Mouse (Mus musculus) macrophage (primary cell): ENCODE data around the gene Dpm1. TPM values are rescaled to one million over a fixed set of nuclear protein-coding genes. Genes with fewer than 3 reads are reported as not detected.
A peak's percentile ranks its signal among the peaks of the same experiment; 100 is the strongest.

ENCODE experiments used
- H3K27ac ChIP-seq: fragments of 350-480 bp; formaldehyde crosslinking; 2 replicates; pipeline ENCODE4 v1.9.0; 2021
- H3K36me3 ChIP-seq: fragments of 350-480 bp; formaldehyde crosslinking; 2 replicates; pipeline ENCODE4 v1.9.0; 2021; ENCODE audit errors: inconsistent target
- H3K4me3 ChIP-seq: fragments of 350-480 bp; formaldehyde crosslinking; 2 replicates; pipeline ENCODE4 v1.9.0; 2021; ENCODE audit errors: inconsistent target
- H3K79me2 ChIP-seq: fragments of 350-480 bp; formaldehyde crosslinking; 2 replicates; pipeline ENCODE4 v1.9.0; 2021; ENCODE audit errors: inconsistent target
- WGBS: methylation state at CpG from one replicate; pipeline ENCODE4 v1.1.7; 2026; ENCODE audit warnings: inconsistent platforms; ENCODE audit not compliant: missing documents; 5-methylcytosine and 5-hydroxymethylcytosine counted together
- polyA plus RNA-seq: library from polyadenylated mRNA; stranded (reverse); fragments of 250-400 nt; gene quantifications from 3 replicates; pipeline ENCODE4 v1.2.4, GENCODE M21; 2018; ENCODE audit warnings: inconsistent platforms
- total RNA-seq, 78 experiments: library from RNA; depleted of rRNA; stranded (reverse); fragments of 250-400 nt; gene quantifications; 1 replicate in 9 of 78; 2 replicates in 24 of 78; 3 replicates in 43 of 78; 4 replicates in 2 of 78; pipeline ENCODE4 v1.2.4; 2018; ENCODE audit warnings: inconsistent platforms in 56 of 78

Gene Dpm1
- total RNA-seq (2018; cell fraction: chromatin; rRNA removed) = 100 to 1,000 TPM in 5 of 26 experiments, 10 to 100 TPM in 21; 33.3 to 123 (median 88.2) TPM
- total RNA-seq (2018; cell fraction: cytosol; rRNA removed) = 10 to 100 TPM; 10.4 to 88.0 (median 30.0) TPM
- 10 to 100 TPM; 24.3 to 82.5 (median 37.8) TPM for total RNA-seq (2018; cell fraction: nucleus; rRNA removed)
- 43.7 to 208 TPM (median 85.6 TPM) in 3 replicates for polyA plus RNA-seq

DNA sequence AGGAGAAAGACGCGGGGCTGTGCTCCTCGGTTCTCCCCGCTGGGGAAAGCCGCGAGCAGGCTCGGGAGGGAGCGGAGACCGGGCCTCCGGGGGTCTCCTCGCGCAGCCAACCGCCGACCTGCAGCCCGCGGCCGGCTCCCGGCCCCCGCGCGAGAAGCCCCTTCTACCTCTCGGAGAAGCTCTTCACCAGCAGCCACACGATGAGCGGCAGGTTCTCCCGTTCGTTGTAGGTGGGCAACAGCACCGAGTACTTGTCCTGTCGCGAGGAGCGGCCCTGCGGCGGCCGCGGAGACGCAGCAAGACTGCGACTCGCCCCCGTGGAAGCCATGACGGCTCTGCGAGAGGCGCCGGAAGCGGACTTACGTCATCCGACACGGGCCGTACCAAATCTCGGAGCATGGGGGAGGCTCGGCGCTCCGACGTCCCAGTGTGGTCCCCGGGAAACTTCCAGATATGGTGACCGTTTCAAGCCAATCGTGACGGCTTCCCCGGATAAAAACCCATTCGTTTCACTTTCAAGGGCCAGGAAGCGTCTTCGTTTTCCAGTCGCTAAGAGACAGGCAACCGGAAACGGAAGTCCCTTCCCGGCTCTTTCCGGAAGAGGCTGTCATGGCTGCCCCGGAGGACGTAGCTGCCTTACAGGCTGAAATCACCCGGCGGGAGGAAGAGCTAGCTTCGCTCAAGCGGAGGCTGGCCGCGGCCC, at the start of gene Dpm1, which contains the start of the genes Gm20716 and Mocs3:
Gene Dpm1 (minus strand): TSS at position 566 of the 703 bp plus-strand sequence.
Gene Gm20716 (minus strand): TSS at position 339 of the 703 bp plus-strand sequence.
Gene Mocs3 (plus strand): TSS at position 597 of the 703 bp plus-strand sequence.
- 0% methylated on average over 73 of the region's 73 CpGs for WGBS
- H3K79me2 ChIP-seq = peaks cover 63% of the 10 kb centered on the region
- H3K4me3 ChIP-seq = peak within 1 kb of the TSS; percentile 81
- H3K36me3 ChIP-seq = peaks cover 12% of the 10 kb centered on the region; the same call in 1 of the 2 replicates
- peak within 1 kb of the TSS; percentile 96 for H3K27ac ChIP-seq

DNA sequence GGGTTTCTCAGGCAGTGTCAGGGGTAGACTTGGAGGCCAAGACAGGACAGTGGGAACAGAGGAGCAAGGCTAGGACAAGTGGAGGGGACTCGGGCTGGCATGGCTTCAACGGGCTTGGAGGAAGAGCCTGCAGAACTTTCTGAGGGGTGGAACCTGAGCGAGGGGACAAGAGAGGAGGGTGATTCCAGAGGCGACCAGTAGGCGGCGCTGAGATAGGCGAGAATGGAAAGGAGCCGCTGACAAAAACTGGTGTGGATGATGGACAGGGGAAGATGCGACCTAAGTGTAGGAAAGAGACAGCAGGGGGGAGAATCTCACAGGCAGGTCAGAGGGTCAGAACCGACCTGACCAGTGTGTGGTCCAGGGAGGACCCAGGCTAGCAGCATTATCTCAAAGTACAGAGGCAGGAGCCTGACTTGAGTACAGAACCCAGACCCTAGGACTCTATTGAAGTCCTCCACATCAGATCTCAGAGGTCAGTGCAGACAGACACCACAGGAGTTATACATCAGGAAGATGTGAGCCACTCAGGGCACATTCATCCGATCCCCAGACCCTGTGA, 44.1 kb upstream of the Dpm1 start:
- no peak overlapping the region for H3K4me3 ChIP-seq
- no peak overlapping the region for H3K27ac ChIP-seq
- WGBS = 10% methylated on average over 9 of the region's 11 CpGs
- H3K36me3 ChIP-seq = no peaks in the 10 kb centered on the region
- H3K79me2 ChIP-seq = no peaks in the 10 kb centered on the region

DNA sequence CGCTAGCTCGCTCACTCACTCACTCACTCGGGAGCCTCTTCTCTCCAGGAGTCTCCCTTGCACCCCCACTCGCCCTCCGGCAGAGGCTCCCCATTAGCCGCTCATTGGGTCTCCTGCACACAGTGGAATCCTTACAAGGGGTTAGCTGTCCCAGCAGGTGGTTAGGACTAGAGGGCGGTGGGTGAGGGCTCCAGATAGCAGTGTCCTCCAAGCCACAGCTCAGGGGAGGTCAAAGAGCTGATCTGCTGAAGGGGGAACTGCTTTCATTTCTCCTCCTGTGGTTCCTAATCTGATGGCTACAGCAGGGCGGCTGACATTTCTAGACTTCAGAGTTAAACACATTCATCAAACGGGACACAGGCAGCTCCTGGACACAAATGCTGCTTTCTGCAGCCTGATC, 43.0 kb upstream of the Dpm1 start:
- Histone ChIP-seq H3K27ac (no peak overlapping the region), H3K4me3 (no peak overlapping the region), H3K36me3 (no peaks in the 10 kb centered on the region), H3K79me2 (no peaks in the 10 kb centered on the region)
- 11% methylated on average over 9 of the region's 9 CpGs for WGBS

DNA sequence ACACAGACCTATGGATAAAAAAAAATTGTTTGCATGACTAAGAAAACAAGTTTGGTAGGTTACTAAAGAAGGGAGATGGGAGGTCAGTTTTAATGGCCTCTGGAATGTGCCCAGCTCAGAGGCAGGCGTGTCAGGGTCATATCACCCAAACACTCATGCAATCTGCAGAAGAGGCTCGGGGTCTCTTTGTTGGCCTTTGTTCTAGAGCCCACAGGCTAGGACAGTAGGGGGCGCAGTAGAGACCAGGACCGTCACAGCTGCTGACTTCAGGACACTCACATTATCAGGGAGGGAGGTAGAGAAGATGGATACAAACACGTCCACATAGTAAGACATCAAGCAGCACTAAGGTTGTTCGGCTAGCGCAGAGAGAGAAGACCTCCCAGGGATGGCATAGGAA, 37.6 kb upstream of the Dpm1 start:
- H3K27ac ChIP-seq = no peak overlapping the region

DNA sequence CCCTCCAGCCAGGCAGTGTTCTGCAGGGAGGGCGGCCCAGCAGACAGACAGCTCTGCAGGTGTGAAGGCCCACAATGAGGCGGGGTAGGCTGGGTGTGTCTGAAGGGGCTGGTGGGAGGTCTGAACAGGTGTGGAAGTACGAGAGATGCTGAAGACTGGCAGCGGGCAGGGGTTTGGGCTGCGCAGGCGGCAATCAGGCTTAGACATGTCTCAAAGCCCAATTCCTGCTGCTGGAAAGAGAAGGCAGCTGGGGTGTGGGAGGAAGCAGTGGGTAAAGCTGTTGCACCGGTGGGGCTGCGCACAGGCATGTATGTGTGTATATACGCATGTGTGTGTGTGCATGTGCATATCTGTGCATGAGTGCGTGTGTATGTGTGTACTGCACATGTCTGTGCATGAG, 30.5 kb upstream of the Dpm1 start:
- Histone ChIP-seq H3K36me3 (no peaks in the 10 kb centered on the region), H3K27ac (no peak overlapping the region), H3K79me2 (no peaks in the 10 kb centered on the region), H3K4me3 (no peak overlapping the region)
- 94% methylated on average over 10 of the region's 10 CpGs for WGBS

More for the DNA sequence above, 37.6 kb upstream of the Dpm1 start:
- no peaks in the 10 kb centered on the region for H3K36me3 ChIP-seq
- WGBS = 87% methylated on average over 7 of the region's 7 CpGs
- H3K79me2 ChIP-seq = no peaks in the 10 kb centered on the region
- H3K4me3 ChIP-seq = no peak overlapping the region

DNA sequence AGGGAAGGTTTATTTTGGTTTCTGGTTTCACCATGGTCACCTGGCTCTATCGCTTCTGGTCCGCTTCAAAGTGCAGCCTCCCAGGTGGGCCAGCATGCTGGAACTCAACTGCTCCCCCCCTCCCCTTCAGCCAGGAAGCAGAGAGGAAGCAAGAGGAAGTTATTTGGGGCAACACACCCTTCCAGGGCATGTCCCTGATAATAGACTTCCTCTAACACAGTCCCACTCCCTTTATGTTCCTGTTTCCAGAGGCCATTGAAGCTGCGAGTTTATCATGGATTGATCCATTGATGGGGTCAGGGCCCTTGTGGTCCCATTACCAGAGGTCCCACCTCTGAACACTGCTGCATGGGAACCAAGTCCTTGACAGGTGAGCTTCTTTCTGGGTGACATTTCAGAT, 29.7 kb upstream of the Dpm1 start:
- Histone ChIP-seq H3K79me2 (no peaks in the 10 kb centered on the region), H3K27ac (no peak overlapping the region), H3K36me3 (no peaks in the 10 kb centered on the region), H3K4me3 (no peak overlapping the region)
- 38% methylated on average over 3 of the region's 3 CpGs for WGBS

DNA sequence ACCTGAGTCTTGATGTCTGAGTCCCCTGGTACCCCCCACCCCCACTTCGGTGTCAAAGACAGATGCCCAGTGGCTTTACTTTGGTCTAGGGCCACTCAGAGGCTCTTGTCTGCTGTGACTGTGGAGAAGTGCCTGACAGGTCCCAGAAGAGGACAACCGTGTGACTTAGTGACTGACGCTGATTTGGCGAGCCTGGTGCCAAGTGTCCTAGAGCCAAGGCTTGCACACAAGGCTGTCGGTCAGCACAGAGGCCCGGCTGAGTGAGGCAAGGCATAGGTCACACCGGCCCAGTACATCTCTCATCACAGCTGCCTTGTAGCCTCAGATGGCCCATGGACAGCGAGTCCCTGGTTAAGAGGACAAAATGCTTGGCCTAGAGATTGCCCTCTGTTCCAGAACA, 28.7 kb upstream of the Dpm1 start:
- H3K27ac ChIP-seq = no peak overlapping the region
- WGBS = 95% methylated on average over 8 of the region's 8 CpGs
- H3K36me3 ChIP-seq = no peaks in the 10 kb centered on the region
- H3K4me3 ChIP-seq = no peak overlapping the region
- H3K79me2 ChIP-seq = no peaks in the 10 kb centered on the region

DNA sequence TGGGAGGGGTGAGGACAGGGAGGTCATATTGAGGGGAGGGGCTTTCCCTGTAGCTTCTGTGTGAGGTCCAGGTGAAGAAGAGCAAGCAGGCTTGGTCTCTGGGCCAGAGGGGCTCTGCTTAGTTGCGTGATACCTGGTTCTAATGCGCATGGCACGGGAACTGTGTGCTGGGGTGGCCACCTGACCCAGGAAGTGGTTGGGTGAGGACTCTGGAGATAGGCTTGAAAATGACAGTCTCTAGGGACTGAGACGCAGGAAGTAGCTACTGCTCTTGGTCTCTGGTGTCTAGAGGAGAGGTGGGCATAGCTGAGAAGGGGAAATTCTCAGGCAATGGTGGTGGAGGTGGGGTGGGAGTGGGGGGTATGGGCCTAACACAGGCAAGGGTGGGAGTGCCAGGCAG, 26.8 kb upstream of the Dpm1 start:
- H3K79me2 ChIP-seq = no peaks in the 10 kb centered on the region
- H3K27ac ChIP-seq = no peak overlapping the region
- no peak overlapping the region for H3K4me3 ChIP-seq
- 60% methylated on average over 4 of the region's 4 CpGs for WGBS
- no peaks in the 10 kb centered on the region for H3K36me3 ChIP-seq

DNA sequence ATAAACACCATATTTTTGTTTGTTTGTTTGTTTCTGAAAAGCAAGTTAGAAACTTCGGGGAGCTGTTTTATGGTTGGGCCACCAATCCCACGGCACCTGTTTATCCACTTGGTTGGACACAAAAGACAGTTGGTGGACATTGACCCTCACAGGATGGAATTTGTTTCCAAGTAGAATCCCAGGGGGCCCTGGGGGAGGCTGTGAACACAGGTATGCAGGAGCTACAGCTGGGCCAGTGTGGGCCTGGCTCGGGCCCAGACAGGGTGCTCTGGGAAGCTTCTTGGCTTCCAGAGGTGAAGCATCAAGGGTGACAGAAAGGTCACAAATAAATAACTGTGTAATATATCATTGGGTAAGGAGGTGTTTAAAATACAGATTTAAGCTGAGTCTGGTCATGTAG, 26.1 kb upstream of the Dpm1 start:
- Histone ChIP-seq H3K4me3 (no peak overlapping the region), H3K27ac (no peak overlapping the region), H3K36me3 (no peaks in the 10 kb centered on the region), H3K79me2 (no peaks in the 10 kb centered on the region)
- WGBS = 92% methylated on average over 3 of the region's 3 CpGs

DNA sequence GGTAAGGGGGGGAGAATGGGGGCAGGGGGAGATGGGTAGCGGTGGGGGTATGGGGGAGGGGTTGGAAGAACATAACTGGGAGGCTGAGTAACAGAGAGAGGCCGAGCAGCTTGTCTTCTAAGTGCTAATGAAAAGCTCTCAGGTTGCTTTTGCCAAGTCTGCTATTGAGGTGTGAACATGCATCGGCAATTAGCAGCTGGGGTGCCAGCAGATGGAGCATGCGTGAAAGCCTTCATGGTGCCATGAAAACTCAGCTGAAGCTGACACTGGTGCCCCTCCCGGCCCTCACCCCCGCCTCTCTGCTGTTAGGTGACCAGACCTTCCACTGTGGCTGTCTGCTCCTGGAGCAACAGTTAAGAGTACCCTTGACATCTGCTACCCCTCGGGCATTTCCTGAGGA, 23.4 kb upstream of the Dpm1 start:
- Histone ChIP-seq H3K27ac (no peak overlapping the region), H3K36me3 (no peaks in the 10 kb centered on the region), H3K79me2 (no peaks in the 10 kb centered on the region), H3K4me3 (no peak overlapping the region)
- WGBS = 53% methylated on average over 7 of the region's 7 CpGs

DNA sequence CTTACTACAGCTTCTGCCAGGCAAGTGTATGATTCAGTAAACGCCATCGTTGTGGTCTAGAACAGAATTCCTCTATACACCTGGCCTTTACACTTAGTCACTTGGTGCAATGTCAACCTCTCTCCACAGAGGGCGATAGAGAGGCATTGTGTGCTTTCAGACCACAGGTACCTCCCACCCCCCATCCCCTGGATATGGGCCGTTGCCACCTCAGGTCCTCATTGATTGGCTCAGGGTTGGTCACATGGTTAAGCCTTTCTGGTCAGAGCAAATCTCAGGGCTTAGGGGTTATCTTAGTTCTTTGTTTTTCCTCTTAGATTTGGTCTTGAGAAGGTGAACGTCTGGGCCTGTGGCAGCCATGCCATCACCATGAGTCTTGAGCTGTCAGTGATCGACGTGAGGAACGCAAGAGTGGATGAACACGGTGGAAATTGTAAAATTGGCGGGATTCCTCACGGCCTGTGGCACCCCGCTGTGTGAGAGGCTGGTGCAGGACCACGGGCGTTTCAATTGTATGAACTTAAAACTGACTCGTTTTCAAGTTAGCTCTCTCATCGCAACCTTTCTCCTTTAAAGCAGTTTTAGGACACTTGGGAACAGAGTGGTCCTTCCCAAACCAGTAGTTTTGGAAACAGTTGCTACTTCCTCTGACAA, 22.4 kb upstream of the Dpm1 start:
- H3K27ac ChIP-seq = no peak overlapping the region
- H3K79me2 ChIP-seq = no peaks in the 10 kb centered on the region
- H3K36me3 ChIP-seq = no peaks in the 10 kb centered on the region
- no peak overlapping the region for H3K4me3 ChIP-seq
- 31% methylated on average over 16 of the region's 16 CpGs for WGBS

DNA sequence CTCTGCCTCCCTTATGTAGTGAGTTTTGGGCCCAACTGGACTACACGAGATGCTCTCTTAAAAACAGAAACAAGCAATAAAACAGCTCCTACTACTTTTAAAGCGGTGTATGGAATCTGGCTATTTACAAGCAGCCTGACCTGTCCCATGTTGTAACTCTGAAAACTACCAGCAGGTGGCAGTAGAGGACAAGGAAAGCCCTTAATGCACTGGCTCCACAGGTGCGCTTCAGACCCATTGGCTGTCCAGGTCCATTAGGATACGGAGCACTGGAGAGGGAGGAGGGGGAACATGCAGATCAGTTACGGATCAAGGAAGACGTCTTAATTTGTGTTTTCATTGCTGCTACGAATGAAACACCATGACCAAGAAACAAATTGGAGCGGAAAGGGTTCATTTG, 19.9 kb upstream of the Dpm1 start:
- Histone ChIP-seq H3K79me2 (no peaks in the 10 kb centered on the region), H3K4me3 (no peak overlapping the region)
- 28% methylated on average over 8 of the region's 8 CpGs for WGBS

DNA sequence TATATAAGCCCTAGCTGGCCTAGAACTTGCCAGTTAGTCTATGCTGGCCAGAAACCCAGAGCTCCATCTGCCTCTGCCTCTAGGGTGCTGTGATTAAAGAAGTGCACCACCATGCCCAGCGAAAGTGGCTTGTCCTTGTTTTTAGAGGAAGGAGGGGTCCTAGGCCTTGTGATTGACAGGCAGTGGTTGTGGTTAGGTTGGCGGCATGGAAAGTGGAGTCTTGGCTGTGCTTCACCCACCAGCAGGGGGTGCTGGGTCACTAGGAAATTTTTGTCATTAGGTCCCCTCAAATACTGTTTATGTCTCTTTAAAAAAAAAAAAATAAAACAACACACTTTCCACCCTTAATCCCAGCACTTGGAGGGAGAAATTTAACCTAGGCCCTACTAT, 18.5 kb upstream of the Dpm1 start:
- H3K79me2 ChIP-seq = no peaks in the 10 kb centered on the region
- H3K27ac ChIP-seq = no peak overlapping the region
- WGBS = 27% methylated on average over 2 of the region's 2 CpGs

More for the DNA sequence above, 19.9 kb upstream of the Dpm1 start:
- Histone ChIP-seq H3K27ac (no peak overlapping the region), H3K36me3 (no peaks in the 10 kb centered on the region)

DNA sequence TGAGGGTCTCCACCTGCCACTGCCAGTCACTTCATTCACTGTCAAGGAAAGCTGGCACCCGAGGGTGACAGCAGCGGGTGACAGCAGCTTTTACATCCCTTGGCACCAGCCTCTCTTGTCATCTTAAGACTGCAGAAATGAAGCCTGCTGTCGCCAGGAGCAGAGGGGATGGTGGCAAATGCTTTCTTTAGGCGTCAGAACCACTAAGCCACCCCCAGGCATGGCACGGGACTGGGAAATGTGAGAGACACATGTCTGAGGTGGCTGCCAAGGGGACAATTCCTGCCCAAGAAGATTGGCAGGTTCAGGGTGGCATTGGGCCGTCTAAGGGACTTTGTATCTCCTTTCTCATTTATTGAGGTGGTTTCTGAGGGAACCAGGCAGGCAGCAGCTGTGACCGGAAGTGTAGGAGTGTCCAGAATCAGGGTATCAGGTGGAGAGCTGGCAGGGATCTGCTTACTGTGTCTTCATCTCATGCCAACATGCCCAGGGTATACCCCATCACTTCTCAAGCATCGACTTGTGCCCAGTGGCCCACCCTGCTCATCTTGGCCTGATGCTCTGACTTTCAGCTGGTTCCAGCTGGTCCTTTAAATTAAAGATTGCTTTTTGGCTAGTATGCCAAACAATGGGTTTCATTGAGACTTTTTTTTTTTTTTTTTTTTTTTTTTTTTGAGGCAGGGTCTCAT, 17.9 kb upstream of the Dpm1 start:
- 86% methylated on average over 8 of the region's 8 CpGs for WGBS
- no peak overlapping the region for H3K4me3 ChIP-seq
- H3K79me2 ChIP-seq = no peaks in the 10 kb centered on the region
- H3K27ac ChIP-seq = no peak overlapping the region
- H3K36me3 ChIP-seq = no peaks in the 10 kb centered on the region

More for the DNA sequence above, 18.5 kb upstream of the Dpm1 start:
- no peaks in the 10 kb centered on the region for H3K36me3 ChIP-seq
- H3K4me3 ChIP-seq = no peak overlapping the region
